Mouse (Mus musculus) spleen, adult 2 months (tissue): Measurements from ENCODE around the gene Tnfrsf9. TPM values are rescaled to one million over a fixed set of nuclear protein-coding genes. Genes with fewer than 3 reads are reported as not detected.

Source experiments
- DNase-seq, 2 experiments: peaks; one replicate each; pipeline versions ENCODE4 v3.0.0 to v3.0.0-alpha.2; 2012 to 2021; ENCODE audit warnings: low spot score in 2 of 2, low read depth in 1 of 2
- H3K27ac ChIP-seq: fragments of 200-500 bp; 2 replicates; pipeline ENCODE4 v1.5.1; 2012; ENCODE audit warnings: low read length, inconsistent platforms; ENCODE audit not compliant: insufficient read depth
- H3K27me3 ChIP-seq: fragments of 200-500 bp; 2 replicates; pipeline ENCODE4 v1.6.1; 2012; ENCODE audit warnings: mild to moderate bottlenecking, moderate library complexity, low read length, inconsistent platforms; ENCODE audit not compliant: control insufficient read depth, insufficient read depth
- H3K36me3 ChIP-seq: fragments of 200-500 bp; 2 replicates; pipeline ENCODE4 v1.6.1; 2012; ENCODE audit warnings: mild to moderate bottlenecking, low read length, inconsistent platforms; ENCODE audit not compliant: control insufficient read depth, insufficient read depth
- H3K4me1 ChIP-seq: fragments of 200-500 bp; 2 replicates; pipeline ENCODE4 v1.6.1; 2011; ENCODE audit warnings: inconsistent platforms; ENCODE audit not compliant: control insufficient read depth, insufficient read depth, insufficient read length
- H3K4me3 ChIP-seq: fragments of 200-500 bp; 2 replicates; pipeline ENCODE4 v1.5.1; 2011; ENCODE audit warnings: mild to moderate bottlenecking, inconsistent platforms; ENCODE audit not compliant: insufficient read depth, insufficient read length; ENCODE audit errors: extremely low read depth
- CTCF ChIP-seq: fragments of 200-500 bp; IDR thresholded peaks from 2 replicates; pipeline ENCODE4 v1.5.1; 2011; ENCODE audit warnings: mild to moderate bottlenecking, inconsistent platforms; ENCODE audit not compliant: insufficient read depth, insufficient read length, insufficient replicate concordance; ENCODE audit errors: extremely low read depth
- POLR2A ChIP-seq: fragments of 200-500 bp; IDR thresholded peaks from 2 replicates; pipeline ENCODE4 v1.6.1; 2011; ENCODE audit warnings: low read depth, low read length, inconsistent platforms
- WGBS: fragments of 180-500 bp; shearing (Covaris S2); methylation state at CpG from one replicate; pipeline ENCODE4 v1.1.7; 2018; 5-methylcytosine and 5-hydroxymethylcytosine counted together
- polyA plus RNA-seq: library from polyadenylated mRNA; depleted of rRNA; stranded (reverse); fragments of >200 nt; gene quantifications from 2 replicates; pipeline ENCODE4 v1.2.3, GENCODE M21; 2012

Tnfrsf9 gene
- polyA plus RNA-seq, 1 experiment: 2.2 TPM

- no peak for DNase-seq
- Histone ChIP-seq H3K36me3 (no peaks in the 10 kb centered on the region), H3K4me1 (no peaks in the 10 kb centered on the region; the same call in 1 of the 2 replicates), H3K27me3 (no peaks in the 10 kb centered on the region), H3K27ac (no peak overlapping the region), H3K4me3 (no peak overlapping the region)
- TF ChIP-seq CTCF: no peak
- no peak for TF ChIP-seq POLR2A
- 43% methylated on average over 13 of the region's 14 CpGs for WGBS
These were observed 12.8 kb downstream of the Tnfrsf9 start for GRCm38 (mm10) chr4:150926924-150927705.

- WGBS: 5% methylated on average over 10 of the region's 10 CpGs
- TF ChIP-seq POLR2A: no peak
- TF ChIP-seq CTCF: no peak
- no peaks in the 10 kb centered on the region for H3K36me3 ChIP-seq
- no peaks in the 10 kb centered on the region; the same call in 1 of the 2 replicates for H3K4me1 ChIP-seq
- no peaks in the 10 kb centered on the region for H3K27me3 ChIP-seq
- peak in 1 of 2 experiments; percentile 15 for DNase-seq
- H3K4me3 ChIP-seq: no peak overlapping the region
- H3K27ac ChIP-seq: no peak overlapping the region
These were observed 13.4 kb downstream of the Tnfrsf9 start for GRCm38 (mm10) chr4:150927789-150928188.

GRCm38 (mm10) chr4:150933503-150933902, 19.1 kb downstream of the Tnfrsf9 start:
- TF ChIP-seq CTCF (no peak), POLR2A (no peak)

GRCm38 (mm10) chr4:150937293-150938062, 23.1 kb downstream of the Tnfrsf9 start:
- no peak overlapping the region for H3K4me3 ChIP-seq
- H3K36me3 ChIP-seq: no peaks in the 10 kb centered on the region
- TF ChIP-seq POLR2A (no peak), CTCF (no peak)
- peaks cover 4% of the 10 kb centered on the region for H3K4me1 ChIP-seq
- WGBS: 78% methylated on average over 16 of the region's 16 CpGs
- H3K27me3 ChIP-seq: no peaks in the 10 kb centered on the region
- H3K27ac ChIP-seq: no peak overlapping the region
- no peak for DNase-seq

More at GRCm38 (mm10) chr4:150933503-150933902, 19.1 kb downstream of the Tnfrsf9 start:
- Histone ChIP-seq H3K4me3 (no peak overlapping the region), H3K27ac (no peak overlapping the region), H3K27me3 (no peaks in the 10 kb centered on the region), H3K4me1 (peaks cover 2% of the 10 kb centered on the region), H3K36me3 (no peaks in the 10 kb centered on the region)
- DNase-seq: no peak
- WGBS: 81% methylated on average over 1 of the region's 1 CpGs

GRCm38 (mm10) chr4:150938063-150938452, 23.7 kb downstream of the Tnfrsf9 start:
- DNase-seq: no peak
- no peak overlapping the region for H3K4me3 ChIP-seq
- peaks cover 4% of the 10 kb centered on the region for H3K4me1 ChIP-seq
- no peaks in the 10 kb centered on the region for H3K36me3 ChIP-seq
- WGBS: 21% methylated on average over 14 of the region's 14 CpGs
- no peak overlapping the region; the same call in 1 of the 2 replicates for H3K27ac ChIP-seq
- no peaks in the 10 kb centered on the region for H3K27me3 ChIP-seq
- TF ChIP-seq CTCF (no peak), POLR2A (no peak)

DNA sequence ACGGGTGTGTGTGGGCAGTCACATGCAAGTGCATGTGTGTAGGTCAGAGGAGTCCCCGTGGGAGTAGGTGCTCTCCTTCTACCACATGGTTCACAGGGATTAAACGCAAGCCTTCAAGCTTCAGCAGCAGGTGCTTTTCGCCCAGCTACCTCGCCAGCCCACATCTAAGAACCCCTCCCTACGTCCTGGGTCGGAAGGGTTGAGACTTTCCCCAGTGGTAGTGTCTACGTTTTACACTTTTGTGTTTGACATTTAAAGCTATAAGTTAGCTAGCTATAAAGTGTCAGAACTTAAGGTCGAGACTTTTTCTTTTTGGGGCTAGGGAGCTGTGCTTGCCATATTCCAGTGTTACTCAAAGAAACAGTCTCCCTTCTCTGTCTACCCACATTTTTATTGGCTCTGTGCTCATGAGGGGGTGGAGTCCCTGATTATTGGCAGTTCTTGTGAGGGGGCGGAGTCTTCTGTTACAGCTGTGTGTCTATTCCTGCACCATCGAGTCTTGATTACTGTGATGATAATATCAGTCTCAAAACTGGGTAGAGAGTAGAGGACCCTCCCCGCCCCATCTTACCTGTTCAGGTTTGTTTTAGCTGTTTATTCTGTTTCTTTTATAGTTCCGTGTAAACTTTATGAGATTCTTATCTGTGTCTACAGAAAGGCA, 25.8 kb downstream of the Tnfrsf9 start:
- Histone ChIP-seq H3K36me3 (no peaks in the 10 kb centered on the region), H3K4me1 (peaks cover 4% of the 10 kb centered on the region), H3K4me3 (no peak overlapping the region), H3K27me3 (no peaks in the 10 kb centered on the region), H3K27ac (peak overlapping the region; percentile 52; the same call in 1 of the 2 replicates)
- no peak for DNase-seq
- TF ChIP-seq POLR2A (no peak), CTCF (no peak)
- 46% methylated on average over 13 of the region's 13 CpGs for WGBS
